Mouse (Mus musculus): ENCODE measurements at regions not wholly inside any gene's neighbourhood (a gene's known extent, or its start where the extent isn't known, plus 50 kb on each side); places are given as distances from the start of the nearest gene placed in this dataset.

DNA sequence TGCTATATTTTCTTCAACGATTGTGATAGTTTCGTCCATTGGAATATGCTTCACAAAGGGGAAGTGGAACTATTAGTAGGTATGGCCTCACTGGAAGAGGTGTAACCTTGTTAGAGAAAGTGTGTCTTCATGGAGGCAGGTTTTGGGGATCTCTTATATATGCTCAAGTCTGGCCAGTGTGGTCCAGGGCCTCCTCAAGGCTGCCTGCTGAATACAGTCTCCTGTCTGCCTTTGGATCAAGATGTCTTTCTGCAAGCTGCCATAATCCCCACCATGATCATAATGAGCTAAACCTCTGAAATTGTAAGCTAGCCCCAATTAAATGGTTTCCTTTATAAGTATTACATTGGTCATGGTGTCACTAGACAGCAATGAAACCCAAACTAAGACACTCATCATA is 384.3 kb downstream of the Btbd3 start:
- DNase-seq = no peak

DNA sequence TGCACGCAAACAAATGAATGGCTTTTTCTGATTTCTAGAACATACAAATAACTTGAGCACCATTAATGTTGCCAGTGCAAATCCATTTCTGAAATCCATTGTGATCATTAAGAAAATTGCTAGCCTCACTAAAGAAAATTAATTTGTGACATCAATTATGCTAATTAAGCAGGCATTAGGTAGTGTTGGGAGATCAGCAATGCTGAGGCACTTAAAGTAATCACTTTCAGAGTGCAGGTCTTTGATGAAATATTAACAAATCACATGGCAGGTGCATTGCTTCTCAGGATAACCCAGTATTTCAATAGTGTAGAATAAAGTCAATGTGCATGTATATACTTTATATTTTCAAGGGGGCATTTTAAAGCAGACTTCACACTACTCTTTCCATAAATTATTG is 385.0 kb downstream of the Btbd3 start:
- no peak for DNase-seq

GRCm38 (mm10) chr2:138648616-138649015 is 392.3 kb downstream of the Btbd3 start:
- no peak for DNase-seq

GRCm38 (mm10) chr2:138659376-138659775 is 403.0 kb downstream of the Btbd3 start:
- no peak for DNase-seq

DNA sequence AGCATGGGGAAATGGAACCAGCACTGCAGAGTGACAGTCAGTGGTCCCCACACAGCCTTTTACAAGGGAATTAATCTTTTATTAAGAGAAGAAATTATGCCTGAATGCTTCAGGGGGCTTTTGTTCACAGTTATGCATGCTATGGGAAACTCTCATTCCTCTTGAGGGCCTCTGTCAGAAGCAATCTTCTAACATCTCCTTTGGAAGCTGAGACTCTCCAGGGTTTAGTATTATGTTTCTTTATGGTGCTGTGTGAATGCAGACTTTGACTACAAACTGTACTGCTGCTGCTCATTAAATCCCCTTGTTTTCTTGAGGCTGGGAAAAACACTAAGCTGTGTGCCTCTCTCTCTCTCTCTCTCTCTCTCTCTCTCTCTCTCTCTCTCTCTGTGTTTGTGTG is 413.9 kb downstream of the Btbd3 start:
- no peak for DNase-seq

GRCm38 (mm10) chr2:138674801-138675200 is 418.4 kb downstream of the Btbd3 start:
- DNase-seq = no peak

- no peak for DNase-seq
These were observed 419.1 kb downstream of the Btbd3 start for GRCm38 (mm10) chr2:138675229-138676065.

- no peak for DNase-seq
These were observed 431.9 kb downstream of the Btbd3 start for GRCm38 (mm10) chr2:138688140-138688871.

GRCm38 (mm10) chr2:138689497-138689896 is 433.1 kb downstream of the Btbd3 start:
- no peak for DNase-seq

DNA sequence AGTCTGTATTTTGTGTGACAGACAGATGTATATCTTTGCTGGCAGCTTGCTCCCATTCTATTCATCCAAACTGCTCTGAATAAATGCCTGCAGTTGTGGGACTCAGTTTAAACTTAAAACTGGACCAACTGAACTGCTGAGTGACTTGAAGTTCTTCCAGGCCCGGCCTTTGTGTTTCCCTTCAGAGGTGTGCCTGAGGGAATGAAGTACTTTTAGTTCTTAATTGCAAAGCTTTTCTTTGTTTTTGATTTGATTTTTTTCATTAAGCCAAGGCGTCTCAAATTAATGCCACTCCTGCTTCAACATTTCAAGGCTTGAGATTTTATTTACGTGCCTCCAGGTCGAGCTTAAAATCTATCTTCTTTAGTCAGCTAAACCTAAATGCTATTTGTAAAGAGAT is 446.4 kb downstream of the Btbd3 start:
- DNase-seq = no peak

DNA sequence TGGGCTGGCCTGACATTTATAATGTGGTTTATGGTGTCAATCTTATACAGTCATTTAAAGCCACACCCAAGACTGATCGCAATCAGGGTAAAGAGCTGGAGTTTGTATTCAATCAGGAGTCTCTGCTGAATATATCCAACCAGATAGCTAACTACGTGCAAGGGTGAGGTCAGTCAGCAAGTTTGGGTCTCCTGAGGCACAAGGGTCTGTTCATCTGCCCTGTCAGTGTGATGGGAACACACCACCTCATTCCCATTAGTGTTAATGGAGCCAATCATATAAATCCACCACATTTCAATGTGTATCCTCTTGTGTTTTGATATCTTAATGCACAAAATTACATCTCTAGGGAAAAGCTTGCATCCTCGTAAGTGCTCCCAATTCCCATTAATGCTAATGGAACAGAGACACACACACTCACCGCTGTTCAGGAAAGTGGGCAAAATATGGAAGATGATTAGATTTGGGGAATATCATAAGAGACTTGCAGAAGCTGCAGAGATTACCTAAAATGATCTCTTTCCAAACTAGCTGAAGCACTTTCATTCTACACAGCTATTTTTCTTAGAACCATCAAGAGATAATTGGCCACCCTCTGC is 447.7 kb downstream of the Btbd3 start:
- DNase-seq = no peak

DNA sequence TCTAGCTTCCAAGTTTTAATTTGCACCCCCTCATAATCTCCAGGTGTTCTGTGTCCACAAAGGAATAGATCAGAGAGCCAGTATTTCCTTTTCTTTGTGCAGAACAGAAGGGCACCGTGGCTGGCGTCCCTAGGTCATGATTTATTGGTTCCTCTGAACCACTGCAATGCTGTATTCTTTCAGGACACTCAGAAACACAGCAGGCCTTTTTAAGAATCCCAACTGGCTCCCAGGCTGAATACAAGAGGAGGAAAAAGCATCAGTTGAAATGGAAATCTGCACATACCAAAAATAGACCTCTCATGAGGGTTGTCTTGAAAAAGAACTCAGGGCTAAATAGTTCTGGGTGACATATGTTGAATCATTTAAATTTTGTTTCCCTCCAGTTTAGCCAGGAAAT is 452.4 kb downstream of the Btbd3 start:
- no peak for DNase-seq

GRCm38 (mm10) chr2:138733846-138734245 is 477.5 kb downstream of the Btbd3 start:
- no peak for DNase-seq

DNA sequence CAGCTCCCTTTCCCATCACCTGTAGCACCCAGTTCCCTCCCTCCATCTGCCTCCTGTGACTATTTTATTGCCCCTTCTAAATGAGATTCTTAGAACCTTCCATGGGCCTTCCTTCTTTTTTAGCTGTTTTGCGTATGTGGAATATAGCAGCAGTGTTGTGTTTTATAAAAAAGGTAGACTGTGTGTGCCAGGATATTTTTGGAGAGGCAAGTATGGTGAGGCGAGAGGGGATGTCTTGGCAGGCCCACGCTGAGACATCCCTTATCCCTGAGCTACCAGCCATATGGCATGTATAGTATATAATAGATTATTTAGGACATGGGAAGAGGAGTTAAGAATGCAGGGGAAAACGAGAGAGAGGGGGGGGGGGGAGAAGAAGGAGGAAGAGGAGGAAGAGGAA is 488.4 kb downstream of the Btbd3 start:
- no peak for DNase-seq

GRCm38 (mm10) chr2:138760439-138760963 is 504.1 kb downstream of the Btbd3 start:
- DNase-seq = no peak

GRCm38 (mm10) chr2:138761400-138761799 is 505.0 kb downstream of the Btbd3 start:
- no peak for DNase-seq

DNA sequence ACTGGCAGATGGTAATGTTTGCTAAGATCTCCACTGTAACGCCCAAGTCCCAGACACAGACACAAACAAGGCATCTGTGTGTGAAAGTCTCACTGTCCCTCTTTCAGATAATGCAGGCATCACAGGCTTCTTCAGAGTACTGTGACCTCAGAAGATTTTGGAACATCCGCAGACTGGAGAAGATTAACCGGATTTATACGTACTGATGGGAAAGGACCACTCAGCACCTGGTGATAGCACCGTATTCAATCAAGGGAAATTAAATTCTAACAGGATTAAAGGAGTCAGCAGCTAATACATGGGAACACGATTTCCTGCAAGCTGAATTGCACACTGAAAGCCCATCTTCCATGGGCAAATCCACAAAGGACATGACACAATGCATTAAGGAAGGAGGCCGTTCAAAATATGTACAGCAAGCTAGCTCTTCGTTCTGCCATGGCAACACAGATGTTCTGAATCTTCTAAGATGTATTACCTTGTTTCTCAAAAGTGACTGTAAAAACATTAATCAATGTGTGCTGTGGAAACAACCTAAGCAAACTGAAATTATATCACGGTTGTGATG is 510.0 kb downstream of the Btbd3 start:
- DNase-seq = no peak

GRCm38 (mm10) chr2:138783781-138784180 is 527.4 kb downstream of the Btbd3 start:
- no peak for DNase-seq

DNA sequence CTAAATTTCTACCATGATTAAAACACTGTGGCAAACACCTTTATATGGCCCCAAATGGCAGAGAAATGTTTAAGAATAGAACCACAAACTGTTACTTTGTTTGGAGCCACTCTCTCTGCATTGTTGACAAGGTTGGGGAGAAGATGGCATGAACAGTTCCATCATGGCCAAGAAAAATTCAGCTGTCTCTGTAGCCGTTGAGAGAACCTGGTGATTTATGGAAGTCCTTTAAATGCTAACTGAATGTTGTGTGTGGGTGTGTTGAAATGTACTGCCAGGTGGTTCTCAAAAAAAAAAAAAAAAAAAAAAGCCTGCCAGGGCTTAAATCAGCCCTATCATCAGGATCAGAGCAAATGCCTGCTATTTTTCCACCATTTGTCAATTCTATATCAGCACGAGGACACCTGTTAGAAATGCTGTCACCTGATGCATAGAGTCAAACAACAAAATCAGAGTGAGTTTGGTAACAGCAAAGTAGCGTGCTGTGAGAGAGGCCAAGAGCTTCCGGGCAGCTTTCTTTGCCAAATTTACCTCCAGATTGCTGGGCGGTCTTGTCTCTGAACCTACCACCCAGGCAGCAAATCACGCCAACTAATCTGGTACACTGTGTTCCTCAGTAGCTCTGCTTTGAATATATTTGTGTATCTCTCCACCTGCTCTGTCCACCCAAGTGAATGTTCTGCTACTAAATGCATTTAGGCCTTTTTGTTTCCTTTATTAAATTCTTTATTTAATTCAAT is 536.5 kb downstream of the Btbd3 start:
- no peak for DNase-seq

- no peak for DNase-seq
These were observed 549.8 kb downstream of the Btbd3 start for GRCm38 (mm10) chr2:138806196-138806595.

DNA sequence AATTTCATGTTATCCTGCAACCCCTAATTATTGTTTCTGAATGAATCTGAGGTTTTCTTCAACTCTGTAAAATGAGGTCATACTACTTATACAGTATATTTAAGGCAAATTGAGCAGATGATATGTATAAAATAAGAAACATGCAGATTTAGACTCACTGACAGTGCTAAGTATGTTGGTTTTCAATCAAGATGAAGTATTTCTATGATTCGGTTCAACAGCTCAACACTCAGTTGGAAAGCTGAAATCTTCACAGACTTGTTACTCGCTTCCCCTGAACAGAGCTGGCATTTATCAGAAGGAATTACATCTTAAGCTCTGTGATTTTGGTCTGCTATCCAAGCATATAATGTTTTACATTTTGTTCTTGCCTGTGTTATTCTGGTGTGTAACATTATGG is 553.4 kb downstream of the Btbd3 start:
- DNase-seq = no peak

GRCm38 (mm10) chr2:138820489-138820888 is 564.1 kb downstream of the Btbd3 start:
- no peak for DNase-seq

DNA sequence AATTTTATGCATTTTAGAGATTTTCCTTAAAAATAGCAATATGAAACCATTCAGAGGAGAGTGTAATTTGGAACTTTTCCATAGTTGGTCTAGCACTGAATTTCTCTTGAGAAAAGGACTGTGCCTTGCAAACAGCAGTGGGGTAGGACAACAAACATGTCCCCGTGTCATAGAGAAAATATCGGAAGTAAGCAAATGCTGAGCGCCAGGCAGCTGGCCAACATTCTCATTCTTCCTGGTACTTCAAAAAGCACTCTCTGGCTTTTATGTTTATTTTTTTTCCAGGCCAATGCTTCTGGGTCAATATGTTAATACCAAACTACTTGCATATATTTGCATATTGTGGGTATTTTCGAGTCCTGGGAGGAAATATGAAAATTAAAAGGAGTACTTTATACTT is 568.5 kb downstream of the Btbd3 start:
- DNase-seq = peak; percentile 48

Measured in kidney, adult 18-20 months (tissue).